Mouse (Mus musculus) midbrain, embryonic 14.5 days (tissue): ENCODE data around the gene Cfdp1. TPM values are rescaled to one million over a fixed set of nuclear protein-coding genes. Genes with fewer than 3 reads are reported as not detected.

ENCODE experiments used
- ATAC-seq: fragments of 200-750 bp; cut with Nextera tagmentation; 2 replicates; pipeline ENCODE4 v1.8.0; 2017; ENCODE audit warnings: moderate number of reproducible peaks, moderate library complexity; ENCODE audit not compliant: low FRiP score, low TSS enrichment
- DNase-seq: peaks from one replicate; pipeline ENCODE4 v3.0.0-alpha.2; 2015
- H3K27ac ChIP-seq: fragments of 300-500 bp; sonication (generic); replicated peaks from 2 replicates; pipeline ENCODE4 v1.5.1; 2014; ENCODE audit warnings: mild to moderate bottlenecking, low read depth, low read length, moderate library complexity
- H3K27me3 ChIP-seq: fragments of 300-500 bp; sonication (generic); 2 replicates; pipeline ENCODE4 v1.6.1; 2014; ENCODE audit warnings: low read length, control low read depth, mixed read lengths; ENCODE audit not compliant: control insufficient read depth, insufficient read depth
- H3K36me3 ChIP-seq: fragments of 300-500 bp; sonication (generic); 2 replicates; pipeline ENCODE4 v1.6.1; 2014; ENCODE audit warnings: low read length, control low read depth; ENCODE audit not compliant: control insufficient read depth, insufficient read depth
- H3K4me1 ChIP-seq: fragments of 300-500 bp; sonication (generic); 2 replicates; pipeline ENCODE4 v1.6.1; 2014; ENCODE audit warnings: mild to moderate bottlenecking, antibody characterized with exemption, low read length, control low read depth; ENCODE audit not compliant: control insufficient read depth, insufficient read depth
- H3K4me2 ChIP-seq: fragments of 300-500 bp; sonication (generic); 2 replicates; pipeline ENCODE4 v1.6.1; 2014; ENCODE audit warnings: mild to moderate bottlenecking, low read length, moderate library complexity
- H3K4me3 ChIP-seq: fragments of 300-500 bp; sonication (generic); replicated peaks from 2 replicates; pipeline ENCODE4 v1.5.1; 2014; ENCODE audit warnings: low read depth, low read length
- H3K9ac ChIP-seq: fragments of 300-500 bp; sonication (generic); replicated peaks from 2 replicates; pipeline ENCODE4 v1.6.1; 2014; ENCODE audit warnings: mild to moderate bottlenecking, low read length, moderate library complexity
- H3K9me3 ChIP-seq: fragments of 300-500 bp; sonication (generic); 2 replicates; pipeline ENCODE4 v1.6.1; 2016; ENCODE audit warnings: low read length, control low read depth, mixed read lengths; ENCODE audit not compliant: control insufficient read depth
- WGBS: fragments of 180-500 bp; shearing (Covaris S2); extraction: QIAGEN DNeasy Blood & Tissue Kit; methylation state at CpG from one replicate; pipeline ENCODE4 v1.1.7; 2014; 5-methylcytosine and 5-hydroxymethylcytosine counted together
- polyA plus RNA-seq: library from polyadenylated mRNA; unstranded; fragments of >200 nt; fragmentation: Nextera tagmentation; extraction: Ambion mirVana; gene quantifications from 2 replicates; pipeline ENCODE4 v1.2.1, GENCODE M21; 2014

Cfdp1 gene
- polyA plus RNA-seq, 1 experiment from 2014 or later: 167 TPM

DNA sequence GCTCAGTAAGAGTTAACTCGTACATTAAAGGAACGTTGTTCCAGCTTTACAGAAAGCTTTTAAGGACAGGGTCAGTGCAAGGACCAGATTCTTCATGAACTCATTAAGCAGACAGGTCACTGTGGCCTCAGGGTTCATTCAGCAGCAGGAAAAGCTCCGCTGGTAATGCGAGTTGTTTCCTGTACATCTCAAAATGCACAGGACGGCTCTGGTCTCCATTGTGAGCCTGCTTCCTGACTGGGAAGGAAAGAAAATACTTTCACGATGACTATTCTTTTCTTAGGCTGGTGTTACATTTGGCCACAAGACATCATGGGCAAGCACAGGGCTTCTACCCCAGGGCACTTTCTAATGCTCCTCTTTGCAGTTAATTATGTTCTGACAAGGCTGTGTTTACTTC is 52.6 kb downstream of the Cfdp1 start:
- no peaks in the 10 kb centered on the region for H3K4me1 ChIP-seq
- no peaks in the 10 kb centered on the region for H3K36me3 ChIP-seq
- H3K4me2 ChIP-seq: no peak overlapping the region
- H3K4me3 ChIP-seq: no peak overlapping the region
- 84% methylated on average over 6 of the region's 6 CpGs for WGBS
- no peak overlapping the region for H3K9ac ChIP-seq
- H3K27me3 ChIP-seq: no peaks in the 10 kb centered on the region
- H3K27ac ChIP-seq: no peak overlapping the region
- no peaks in the 10 kb centered on the region for H3K9me3 ChIP-seq
- DNase-seq (no peak), ATAC-seq (no peak)

DNA sequence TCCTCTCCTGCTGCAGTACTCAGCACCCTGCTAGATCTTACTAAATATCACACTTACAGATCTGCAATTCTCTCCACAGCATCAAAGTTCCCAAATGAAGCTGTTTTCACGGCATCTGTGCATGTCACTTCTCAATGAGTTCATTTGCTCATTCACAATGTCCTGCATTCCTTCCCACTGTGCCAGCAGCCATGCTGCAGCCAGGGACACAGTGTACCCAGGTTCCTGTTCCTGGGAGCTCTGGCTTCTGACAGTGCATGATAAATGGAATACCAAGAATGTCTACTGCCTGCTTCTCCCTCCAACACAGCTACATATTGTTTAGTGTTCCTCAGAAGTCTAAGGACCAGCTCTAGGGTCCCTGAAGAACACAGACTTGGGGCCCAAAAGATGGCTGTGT is 57.6 kb downstream of the Cfdp1 start:
- H3K36me3 ChIP-seq: no peaks in the 10 kb centered on the region
- H3K27ac ChIP-seq: no peak overlapping the region
- H3K27me3 ChIP-seq: no peaks in the 10 kb centered on the region
- H3K4me1 ChIP-seq: 0 out of 2 replicates have a peak, but pooled peaks cover 3% of the 10 kb centered on the region
- H3K9ac ChIP-seq: no peak overlapping the region
- no peaks in the 10 kb centered on the region for H3K9me3 ChIP-seq
- no peak overlapping the region for H3K4me3 ChIP-seq
- H3K4me2 ChIP-seq: no peak overlapping the region
- ATAC-seq (no peak), DNase-seq (no peak)
- 50% methylated on average over 1 of the region's 1 CpGs for WGBS

- Histone ChIP-seq H3K4me1 (peaks cover 9% of the 10 kb centered on the region; the same call in 1 of the 2 replicates), H3K4me2 (no peak overlapping the region), H3K36me3 (no peaks in the 10 kb centered on the region), H3K4me3 (no peak overlapping the region), H3K27ac (no peak overlapping the region), H3K9ac (no peak overlapping the region), H3K9me3 (no peaks in the 10 kb centered on the region), H3K27me3 (no peaks in the 10 kb centered on the region)
- 93% methylated on average over 3 of the region's 3 CpGs for WGBS
- DNase-seq (no peak), ATAC-seq (no peak)
Measured at GRCm38 (mm10) chr8:111793324-111793917, 60.7 kb downstream of the Cfdp1 start.

DNA sequence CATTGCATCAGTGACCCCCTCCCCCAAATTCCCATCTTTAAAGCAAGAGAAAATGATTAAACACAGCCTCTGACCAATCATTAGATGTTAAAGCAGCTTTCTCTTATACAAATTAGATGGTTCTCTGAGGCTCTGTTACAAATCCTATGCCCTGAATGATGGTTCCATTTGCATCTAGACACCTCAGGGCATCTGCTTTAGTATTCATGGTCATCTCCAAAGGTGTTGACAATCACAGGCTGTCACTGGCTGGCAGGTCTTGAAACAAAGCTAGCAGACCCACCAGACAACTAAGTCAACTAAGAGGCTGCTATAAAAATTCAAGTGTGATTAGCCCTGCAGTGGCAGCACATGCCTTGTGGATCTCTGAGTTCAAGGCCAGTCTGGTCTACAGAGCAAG is 64.5 kb downstream of the Cfdp1 start:
- Histone ChIP-seq H3K4me2 (no peak overlapping the region), H3K4me1 (peaks cover 28% of the 10 kb centered on the region), H3K27me3 (no peaks in the 10 kb centered on the region), H3K4me3 (no peak overlapping the region), H3K27ac (no peak overlapping the region), H3K9ac (no peak overlapping the region), H3K9me3 (no peaks in the 10 kb centered on the region), H3K36me3 (no peaks in the 10 kb centered on the region)
- no peak for ATAC-seq
- DNase-seq: no peak

DNA sequence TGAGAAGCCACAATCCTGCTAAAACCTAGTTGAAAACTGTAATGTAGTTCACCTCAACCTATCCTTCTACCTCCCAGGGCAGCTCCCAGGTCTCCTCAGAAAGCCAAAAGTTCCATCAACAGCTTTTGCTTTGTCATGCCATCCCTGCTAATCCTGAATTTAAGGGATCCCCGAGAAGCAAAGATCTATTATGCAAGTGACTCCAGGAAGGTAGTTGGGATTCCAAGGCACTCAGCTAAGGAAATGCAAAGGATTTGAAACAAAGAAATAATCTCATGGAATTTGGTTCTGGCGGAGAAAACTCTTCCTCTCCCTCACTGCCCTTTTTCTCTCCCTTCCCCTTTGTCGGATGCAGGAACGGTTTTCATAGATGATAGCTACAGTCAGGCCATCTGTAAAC is 64.9 kb downstream of the Cfdp1 start:
- no peak for ATAC-seq
- H3K27me3 ChIP-seq: no peaks in the 10 kb centered on the region
- WGBS: 15% methylated on average over 4 of the region's 4 CpGs
- DNase-seq: no peak
- H3K4me2 ChIP-seq: no peak overlapping the region
- no peak overlapping the region for H3K27ac ChIP-seq
- peaks cover 28% of the 10 kb centered on the region for H3K4me1 ChIP-seq
- no peak overlapping the region for H3K9ac ChIP-seq
- H3K9me3 ChIP-seq: no peaks in the 10 kb centered on the region
- no peak overlapping the region for H3K4me3 ChIP-seq
- no peaks in the 10 kb centered on the region for H3K36me3 ChIP-seq

- no peaks in the 10 kb centered on the region for H3K27me3 ChIP-seq
- no peaks in the 10 kb centered on the region for H3K36me3 ChIP-seq
- H3K27ac ChIP-seq: 0 out of 2 replicates have a peak overlapping the region, but pooled peaks have one; percentile 13
- no peak overlapping the region for H3K4me2 ChIP-seq
- ATAC-seq (no peak), DNase-seq (no peak)
- H3K4me1 ChIP-seq: peaks cover 28% of the 10 kb centered on the region
- no peak overlapping the region for H3K4me3 ChIP-seq
- WGBS: 48% methylated on average over 3 of the region's 3 CpGs
- H3K9me3 ChIP-seq: no peaks in the 10 kb centered on the region
- H3K9ac ChIP-seq: no peak overlapping the region
Measured at GRCm38 (mm10) chr8:111788497-111788896, 65.6 kb downstream of the Cfdp1 start.

GRCm38 (mm10) chr8:111788085-111788484 is 66.0 kb downstream of the Cfdp1 start:
- H3K4me2 ChIP-seq: peak overlapping the region; percentile 42
- no peak for ATAC-seq

GRCm38 (mm10) chr8:111787683-111788082 is 66.4 kb downstream of the Cfdp1 start:
- Histone ChIP-seq H3K4me2 (peak overlapping the region; percentile 42), H3K9ac (peak overlapping the region; percentile 38), H3K4me3 (no peak overlapping the region), H3K4me1 (peaks cover 31% of the 10 kb centered on the region), H3K27ac (peak overlapping the region; percentile 82), H3K27me3 (no peaks in the 10 kb centered on the region), H3K9me3 (no peaks in the 10 kb centered on the region), H3K36me3 (no peaks in the 10 kb centered on the region)
- ATAC-seq (peak; percentile 11; the same call in 1 of the 2 replicates), DNase-seq (peak; percentile 65)
- 6% methylated on average over 4 of the region's 4 CpGs for WGBS

More at GRCm38 (mm10) chr8:111788085-111788484, 66.0 kb downstream of the Cfdp1 start:
- Histone ChIP-seq H3K27ac (peak overlapping the region; percentile 82), H3K4me3 (no peak overlapping the region), H3K4me1 (peaks cover 28% of the 10 kb centered on the region), H3K36me3 (no peaks in the 10 kb centered on the region), H3K9ac (no peak overlapping the region; the same call in 1 of the 2 replicates), H3K9me3 (no peaks in the 10 kb centered on the region), H3K27me3 (no peaks in the 10 kb centered on the region)
- no peak for DNase-seq
- WGBS: 42% methylated on average over 5 of the region's 5 CpGs
